Mouse (Mus musculus) small intestine, adult 2 months (tissue): ENCODE results near the gene Vmn1r28.

ENCODE experiments used
- CTCF ChIP-seq: fragments of 200-500 bp; IDR thresholded peaks from 2 replicates; pipeline ENCODE4 v1.5.1; 2012; ENCODE audit warnings: low read depth, mild to moderate bottlenecking, control low read depth, inconsistent platforms, low read length, moderate library complexity, mixed read lengths; ENCODE audit not compliant: insufficient replicate concordance, insufficient read length; ENCODE audit errors: extremely low read depth
- POLR2A ChIP-seq: fragments of 200-500 bp; IDR thresholded peaks from 2 replicates; pipeline ENCODE4 v1.6.1; 2012; ENCODE audit warnings: low read depth, mild to moderate bottlenecking, control low read depth, inconsistent platforms, low read length, moderate library complexity

DNA sequence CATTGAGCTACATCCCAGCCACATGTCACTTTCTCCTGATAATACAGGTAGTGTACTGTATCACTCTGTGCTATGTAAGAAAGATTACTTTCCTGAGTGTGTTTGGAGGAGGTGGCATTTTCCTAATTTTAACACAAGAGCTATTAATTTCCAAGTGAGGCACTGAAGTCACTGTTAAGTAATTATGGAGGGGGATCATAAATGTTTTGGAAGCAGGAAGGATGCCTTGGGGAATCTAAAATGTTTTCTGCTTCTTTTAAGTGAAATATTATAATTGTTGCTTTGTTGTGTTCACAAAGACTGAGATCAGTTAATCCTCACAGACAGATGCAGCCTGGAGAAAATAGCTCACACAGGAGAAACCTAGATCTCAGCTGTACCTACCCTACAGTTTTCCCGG, at the start of gene Vmn1r28:
- TF ChIP-seq POLR2A: no peak
- TF ChIP-seq CTCF: no peak
